Mouse (Mus musculus) forebrain, embryonic 14.5 days (tissue): ENCODE measurements at regions not wholly inside any gene's neighbourhood (a gene's known extent, or its start where the extent isn't known, plus 50 kb on each side); places are given as distances from the start of the nearest gene placed in this dataset.
A peak's percentile ranks its signal among the peaks of the same experiment; 100 is the strongest.

ENCODE experiments used
- ATAC-seq: fragments of 200-750 bp; cut with Nextera tagmentation; 2 replicates; pipeline ENCODE4 v1.8.0; 2017; ENCODE audit warnings: mild to moderate bottlenecking, moderate library complexity
- DNase-seq: peaks from one replicate; pipeline ENCODE4 v3.0.0-alpha.2; 2015; ENCODE audit warnings: low spot score
- H3K27ac ChIP-seq: fragments of 300-500 bp; sonication (generic); 2 replicates; pipeline ENCODE4 v1.5.1; 2014; ENCODE audit warnings: low read depth, mild to moderate bottlenecking, control low read depth, low read length, moderate library complexity
- H3K27me3 ChIP-seq: fragments of 300-500 bp; sonication (generic); replicated peaks from 2 replicates; pipeline ENCODE4 v1.6.1; 2014; ENCODE audit warnings: low read length, control low read depth, mixed read lengths; ENCODE audit not compliant: control insufficient read depth, insufficient read depth
- H3K36me3 ChIP-seq: fragments of 300-500 bp; sonication (generic); 2 replicates; pipeline ENCODE4 v1.6.1; 2014; ENCODE audit warnings: low read length, control low read depth; ENCODE audit not compliant: control insufficient read depth, insufficient read depth
- H3K4me1 ChIP-seq: fragments of 300-500 bp; sonication (generic); 2 replicates; pipeline ENCODE4 v1.6.1; 2014; ENCODE audit warnings: antibody characterized with exemption, low read length, control low read depth; ENCODE audit not compliant: control insufficient read depth, insufficient read depth
- H3K4me2 ChIP-seq: fragments of 300-500 bp; sonication (generic); 2 replicates; pipeline ENCODE4 v1.6.1; 2014; ENCODE audit warnings: mild to moderate bottlenecking, control low read depth, low read length
- H3K4me3 ChIP-seq: fragments of 300-500 bp; sonication (generic); 2 replicates; pipeline ENCODE4 v1.5.1; 2014; ENCODE audit warnings: low read depth, low read length, control low read depth
- H3K9ac ChIP-seq: fragments of 300-500 bp; sonication (generic); 2 replicates; pipeline ENCODE4 v1.6.1; 2014; ENCODE audit warnings: mild to moderate bottlenecking, low read length, control low read depth, moderate library complexity
- H3K9me3 ChIP-seq: fragments of 300-500 bp; sonication (generic); replicated peaks from 2 replicates; pipeline ENCODE4 v1.6.1; 2016; ENCODE audit warnings: low read length, control low read depth, mixed read lengths; ENCODE audit not compliant: control insufficient read depth
- WGBS: fragments of 180-500 bp; shearing (Covaris S2); extraction: QIAGEN DNeasy Blood & Tissue Kit; methylation state at CpG from one replicate; pipeline ENCODE4 v1.1.7; 2014; 5-methylcytosine and 5-hydroxymethylcytosine counted together

DNA sequence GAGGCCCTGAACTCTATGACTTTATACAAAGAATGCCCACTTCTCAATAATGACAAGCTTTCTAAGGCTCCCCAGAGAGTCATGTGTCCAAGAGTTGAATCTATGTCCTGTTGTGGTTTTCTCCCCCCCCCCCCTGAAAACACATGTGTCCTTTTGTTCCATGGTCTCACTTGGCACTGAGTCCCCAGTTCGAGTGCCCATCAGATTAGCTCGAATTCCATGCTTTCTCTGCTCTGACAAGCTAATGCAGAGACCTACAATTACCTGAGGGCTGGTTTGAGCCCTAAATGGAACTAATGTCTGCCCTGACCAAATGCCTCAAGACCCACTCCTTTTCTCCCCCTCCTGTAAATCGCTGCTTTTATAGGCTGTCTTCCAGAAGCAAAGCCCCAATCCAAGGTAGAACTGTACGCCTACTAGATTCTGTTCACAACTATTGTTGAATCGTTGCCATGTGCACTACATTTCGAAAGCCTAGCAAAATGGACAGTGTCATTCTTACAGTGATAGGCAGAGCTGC, 392.0 kb downstream of the Wdr11 start:
- DNase-seq (no peak), ATAC-seq (no peak)
- Histone ChIP-seq H3K4me3 (no peak overlapping the region), H3K4me2 (no peak overlapping the region), H3K9me3 (no peaks in the 10 kb centered on the region), H3K4me1 (peaks cover 7% of the 10 kb centered on the region), H3K9ac (no peak overlapping the region), H3K36me3 (no peaks in the 10 kb centered on the region), H3K27me3 (no peaks in the 10 kb centered on the region), H3K27ac (no peak overlapping the region)
- 89% methylated on average over 6 of the region's 6 CpGs for WGBS

DNA sequence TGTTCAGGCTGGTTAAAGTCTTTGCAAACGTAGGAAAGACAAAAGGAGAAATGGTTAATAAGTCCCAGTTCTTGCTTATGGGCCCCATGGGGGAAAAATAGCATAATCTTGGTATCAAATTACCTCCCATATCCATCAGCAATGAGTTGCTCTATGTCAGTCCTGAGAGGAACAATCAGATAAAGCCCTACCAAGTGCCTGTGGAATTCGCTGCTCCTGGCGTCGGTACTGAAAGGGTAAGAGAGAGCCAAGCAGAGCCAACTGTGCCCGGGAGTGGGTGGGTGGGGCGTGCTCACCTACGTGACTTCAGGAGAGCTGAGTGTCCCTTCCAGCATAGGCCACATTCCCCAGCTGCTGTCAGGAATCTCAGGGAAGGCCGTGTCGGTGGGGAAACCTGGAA, 392.7 kb downstream of the Wdr11 start:
- DNase-seq (no peak), ATAC-seq (no peak)
- no peaks in the 10 kb centered on the region for H3K27me3 ChIP-seq
- H3K9me3 ChIP-seq: no peaks in the 10 kb centered on the region
- 83% methylated on average over 9 of the region's 9 CpGs for WGBS
- no peaks in the 10 kb centered on the region for H3K36me3 ChIP-seq
- no peak overlapping the region for H3K9ac ChIP-seq
- H3K4me3 ChIP-seq: no peak overlapping the region
- no peak overlapping the region for H3K27ac ChIP-seq
- H3K4me1 ChIP-seq: peaks cover 7% of the 10 kb centered on the region
- no peak overlapping the region for H3K4me2 ChIP-seq

DNA sequence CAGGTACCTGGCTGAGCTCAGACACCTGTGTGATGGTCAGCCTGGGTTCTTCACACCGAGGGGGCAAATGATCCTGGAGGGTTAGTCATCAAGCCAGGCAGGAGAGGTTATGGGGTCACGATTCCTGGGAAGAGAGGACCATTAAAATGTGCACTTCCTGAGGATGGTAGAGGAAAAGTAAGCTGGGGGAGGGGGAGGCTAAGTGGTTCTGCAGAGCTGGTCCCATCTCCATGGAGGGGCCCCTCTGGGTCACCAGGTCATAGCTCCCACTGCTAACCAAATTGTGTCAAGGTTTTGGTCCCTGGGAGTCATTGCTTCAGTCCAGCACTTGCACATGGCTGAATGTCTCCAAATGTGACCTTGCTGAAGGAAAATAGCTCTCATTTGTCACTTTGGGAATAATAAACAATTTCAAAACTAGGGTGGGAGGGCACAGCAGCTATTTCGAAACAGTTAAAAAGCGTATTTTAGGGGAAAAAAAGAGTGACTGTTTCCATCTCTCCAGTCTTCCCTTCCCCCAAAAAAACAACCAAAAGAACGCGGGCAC, 395.5 kb downstream of the Wdr11 start:
- Histone ChIP-seq H3K27me3 (no peaks in the 10 kb centered on the region), H3K9ac (no peak overlapping the region), H3K4me2 (no peak overlapping the region), H3K27ac (no peak overlapping the region), H3K9me3 (no peaks in the 10 kb centered on the region), H3K4me3 (no peak overlapping the region), H3K36me3 (no peaks in the 10 kb centered on the region), H3K4me1 (peaks cover 7% of the 10 kb centered on the region)
- ATAC-seq (no peak), DNase-seq (no peak)
- WGBS: 77% methylated on average over 6 of the region's 6 CpGs

DNA sequence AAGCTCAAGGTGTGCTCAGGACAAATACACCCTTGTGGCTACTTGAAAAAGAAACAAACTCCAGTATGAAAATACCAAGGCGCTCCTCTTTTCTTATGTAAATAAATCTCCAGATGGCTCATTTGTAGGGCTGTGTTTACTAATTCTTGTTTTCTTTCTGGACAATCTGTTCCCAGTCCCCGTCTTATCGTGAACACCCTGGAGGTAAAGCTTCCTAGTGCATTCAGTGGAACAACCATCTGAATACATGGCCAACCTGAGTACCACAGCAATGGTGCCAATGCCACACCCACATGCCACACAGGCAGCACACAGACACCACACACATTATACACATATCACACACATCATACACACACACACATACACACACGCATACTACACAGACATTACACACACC, 396.1 kb downstream of the Wdr11 start:
- no peak overlapping the region for H3K27ac ChIP-seq
- H3K4me2 ChIP-seq: no peak overlapping the region
- no peaks in the 10 kb centered on the region for H3K27me3 ChIP-seq
- DNase-seq: peak; percentile 68
- no peak overlapping the region for H3K9ac ChIP-seq
- ATAC-seq: peak; percentile 52
- no peaks in the 10 kb centered on the region for H3K9me3 ChIP-seq
- H3K36me3 ChIP-seq: no peaks in the 10 kb centered on the region
- peaks cover 4% of the 10 kb centered on the region for H3K4me1 ChIP-seq
- WGBS: 39% methylated on average over 4 of the region's 4 CpGs
- no peak overlapping the region for H3K4me3 ChIP-seq

DNA sequence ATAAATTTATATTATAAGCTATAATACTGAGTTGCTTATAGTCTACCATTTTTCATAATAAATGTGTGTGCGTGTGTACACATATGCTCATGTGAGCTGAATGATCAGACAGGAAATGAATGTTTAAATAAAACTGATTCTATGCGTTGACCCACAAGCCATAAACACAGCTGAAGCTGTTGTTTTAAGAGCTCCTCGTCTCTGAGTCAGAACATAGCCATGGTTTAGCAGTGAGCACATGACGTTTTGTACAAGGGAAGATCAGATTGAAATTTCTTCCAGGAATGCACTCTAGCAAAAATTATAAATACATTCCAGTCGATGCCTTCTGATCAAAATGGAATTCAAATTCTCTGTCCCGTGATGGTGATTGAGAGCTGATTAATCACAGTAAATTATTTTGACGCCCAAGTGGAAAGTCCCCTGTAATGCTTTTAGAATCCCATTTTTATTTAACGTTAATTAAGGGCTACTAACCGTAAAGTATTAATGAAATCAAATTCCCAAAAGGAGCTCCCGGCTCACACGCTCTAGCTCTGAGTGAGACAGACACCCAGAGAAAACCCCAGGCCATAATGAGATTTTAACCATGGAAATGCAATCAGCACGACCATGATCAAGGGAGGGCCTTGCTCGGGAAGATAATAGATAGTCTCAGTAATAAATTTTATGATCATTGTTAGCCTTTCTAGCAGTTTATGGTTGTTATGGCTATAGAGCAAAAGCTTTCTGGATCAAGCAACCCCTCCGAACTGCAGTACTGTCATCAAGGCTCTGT, 402.0 kb downstream of the Wdr11 start:
- ATAC-seq (no peak), DNase-seq (no peak)
- Histone ChIP-seq H3K9ac (no peak overlapping the region), H3K27ac (no peak overlapping the region), H3K9me3 (no peaks in the 10 kb centered on the region), H3K27me3 (no peaks in the 10 kb centered on the region), H3K36me3 (no peaks in the 10 kb centered on the region), H3K4me1 (no peaks in the 10 kb centered on the region; the same call in 1 of the 2 replicates), H3K4me2 (no peak overlapping the region), H3K4me3 (no peak overlapping the region)
- 55% methylated on average over 14 of the region's 14 CpGs for WGBS

DNA sequence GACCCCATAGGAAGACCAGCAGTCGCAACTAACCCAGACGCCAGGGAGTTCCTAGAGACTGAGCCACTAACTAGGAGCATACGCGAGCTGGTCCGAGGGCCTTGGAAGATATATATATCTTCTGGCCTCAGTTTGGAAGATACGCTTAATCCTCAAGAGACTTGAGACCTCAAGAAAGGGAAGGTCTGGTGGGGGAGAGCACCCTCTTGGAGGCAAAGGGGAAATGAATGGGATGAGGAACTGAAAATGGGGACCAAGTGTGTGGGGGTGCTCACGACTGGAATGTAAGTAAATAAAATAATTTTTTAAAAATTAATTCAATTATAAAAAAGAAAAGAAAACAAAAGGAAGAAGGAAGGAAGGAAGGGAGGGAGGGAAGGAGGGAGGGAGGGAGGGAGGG, 403.9 kb downstream of the Wdr11 start:
- DNase-seq (no peak), ATAC-seq (no peak)
- WGBS: 93% methylated on average over 7 of the region's 7 CpGs
- no peak overlapping the region for H3K9ac ChIP-seq
- no peaks in the 10 kb centered on the region; the same call in 1 of the 2 replicates for H3K4me1 ChIP-seq
- no peak overlapping the region for H3K4me3 ChIP-seq
- no peaks in the 10 kb centered on the region for H3K36me3 ChIP-seq
- H3K27ac ChIP-seq: no peak overlapping the region
- no peaks in the 10 kb centered on the region; the same call in 1 of the 2 replicates for H3K27me3 ChIP-seq
- H3K9me3 ChIP-seq: no peaks in the 10 kb centered on the region
- H3K4me2 ChIP-seq: no peak overlapping the region

DNA sequence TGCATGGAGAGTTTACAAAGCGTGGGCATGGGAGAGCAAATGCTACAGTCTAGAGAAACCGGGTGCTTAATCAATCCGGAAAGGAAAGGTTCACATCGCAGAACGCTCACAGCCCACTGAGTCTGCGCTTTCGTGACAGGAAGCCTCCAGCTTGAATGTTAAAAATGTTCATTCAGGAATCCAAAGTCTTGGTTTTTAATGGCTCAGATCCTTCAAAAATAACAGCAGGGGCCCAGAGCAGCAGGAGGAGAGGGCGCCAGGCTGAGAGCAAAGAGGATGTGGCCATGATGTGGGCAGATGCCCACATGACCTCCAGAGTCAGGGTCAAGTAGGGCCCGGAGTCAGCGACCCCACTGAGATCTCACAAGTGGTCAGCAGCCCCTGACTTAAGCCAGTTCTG, 409.4 kb downstream of the Wdr11 start:
- ATAC-seq: no peak
- WGBS: 86% methylated on average over 10 of the region's 10 CpGs
- Histone ChIP-seq H3K4me2 (no peak overlapping the region), H3K9ac (no peak overlapping the region), H3K36me3 (no peaks in the 10 kb centered on the region), H3K27ac (no peak overlapping the region), H3K27me3 (no peaks in the 10 kb centered on the region; the same call in 1 of the 2 replicates), H3K4me1 (no peaks in the 10 kb centered on the region), H3K4me3 (no peak overlapping the region), H3K9me3 (no peaks in the 10 kb centered on the region)
- DNase-seq: no peak

DNA sequence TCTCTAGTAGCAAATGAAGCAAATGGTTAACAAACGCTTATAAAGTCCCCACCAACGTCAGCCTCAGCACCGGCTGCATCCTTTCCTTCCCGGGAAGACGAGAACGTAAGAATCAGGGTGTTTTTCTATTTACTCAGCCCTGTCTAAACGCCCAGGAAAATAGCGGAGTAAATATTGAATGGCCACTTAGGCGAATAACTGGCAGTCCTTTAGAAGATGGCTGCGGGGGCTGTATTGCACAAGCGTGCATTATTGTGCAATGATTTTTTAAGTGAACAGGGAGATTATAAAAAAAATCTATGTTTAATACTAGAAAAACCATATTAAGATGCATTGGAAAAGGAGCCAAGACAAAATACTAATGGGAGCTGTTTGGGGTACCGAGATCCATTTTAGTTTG, 410.3 kb downstream of the Wdr11 start:
- ATAC-seq: no peak
- Histone ChIP-seq H3K4me1 (no peaks in the 10 kb centered on the region), H3K36me3 (no peaks in the 10 kb centered on the region), H3K4me3 (no peak overlapping the region), H3K9me3 (no peaks in the 10 kb centered on the region), H3K4me2 (no peak overlapping the region), H3K27ac (no peak overlapping the region), H3K27me3 (no peaks in the 10 kb centered on the region; the same call in 1 of the 2 replicates), H3K9ac (no peak overlapping the region)
- WGBS: 68% methylated on average over 12 of the region's 12 CpGs
- DNase-seq: no peak

DNA sequence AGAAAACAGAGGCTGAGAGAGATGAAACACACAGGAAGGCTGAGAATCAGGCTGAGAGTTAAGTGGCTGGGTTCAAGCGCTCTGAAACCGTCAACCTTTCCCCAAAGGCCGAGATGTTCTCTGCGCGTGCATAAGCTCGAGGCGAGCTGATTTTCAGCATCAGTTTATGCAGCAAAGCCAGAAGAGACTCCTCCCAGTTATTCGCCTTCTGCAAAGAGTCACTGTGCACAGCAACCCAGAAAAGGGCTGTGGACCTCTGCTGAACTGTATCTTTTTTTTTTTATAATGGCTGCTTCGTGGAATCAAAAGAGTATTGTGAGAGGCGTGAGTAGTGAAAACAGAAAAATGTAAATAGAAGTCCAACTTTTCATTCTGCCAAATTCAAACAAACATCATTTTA, 413.7 kb downstream of the Wdr11 start:
- ATAC-seq (no peak), DNase-seq (no peak)
- H3K9me3 ChIP-seq: no peaks in the 10 kb centered on the region
- H3K4me3 ChIP-seq: no peak overlapping the region
- no peak overlapping the region for H3K27ac ChIP-seq
- H3K9ac ChIP-seq: no peak overlapping the region
- H3K4me1 ChIP-seq: no peaks in the 10 kb centered on the region
- no peak overlapping the region for H3K4me2 ChIP-seq
- H3K36me3 ChIP-seq: no peaks in the 10 kb centered on the region
- no peaks in the 10 kb centered on the region; the same call in 1 of the 2 replicates for H3K27me3 ChIP-seq
- WGBS: 49% methylated on average over 10 of the region's 10 CpGs
